Mouse (Mus musculus): ENCODE measurements around the gene Slc24a2.

Slc24a2 gene

DNA sequence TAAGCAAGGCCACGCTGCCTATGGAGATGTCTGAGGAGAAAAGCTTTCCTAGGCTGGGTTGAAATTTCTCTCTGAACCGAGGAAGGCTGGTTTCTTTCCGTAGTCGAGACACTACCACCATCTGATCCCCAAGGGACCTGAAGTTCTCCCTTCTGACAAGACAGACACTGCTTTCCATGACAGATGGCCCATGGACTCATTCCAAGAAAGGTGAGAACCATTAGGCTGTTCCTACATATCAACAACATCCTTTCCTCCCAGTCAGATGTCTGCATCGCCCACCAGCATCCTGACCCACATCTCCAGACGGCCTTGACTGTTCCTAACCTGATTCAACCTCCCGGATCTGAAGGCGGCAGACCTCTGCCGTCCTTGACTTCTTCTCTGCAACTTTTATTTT, 187.0 kb downstream of the Slc24a2 start:
- DNase-seq (ENCODE audit: low spot score in 2 of 2): no peak

DNA sequence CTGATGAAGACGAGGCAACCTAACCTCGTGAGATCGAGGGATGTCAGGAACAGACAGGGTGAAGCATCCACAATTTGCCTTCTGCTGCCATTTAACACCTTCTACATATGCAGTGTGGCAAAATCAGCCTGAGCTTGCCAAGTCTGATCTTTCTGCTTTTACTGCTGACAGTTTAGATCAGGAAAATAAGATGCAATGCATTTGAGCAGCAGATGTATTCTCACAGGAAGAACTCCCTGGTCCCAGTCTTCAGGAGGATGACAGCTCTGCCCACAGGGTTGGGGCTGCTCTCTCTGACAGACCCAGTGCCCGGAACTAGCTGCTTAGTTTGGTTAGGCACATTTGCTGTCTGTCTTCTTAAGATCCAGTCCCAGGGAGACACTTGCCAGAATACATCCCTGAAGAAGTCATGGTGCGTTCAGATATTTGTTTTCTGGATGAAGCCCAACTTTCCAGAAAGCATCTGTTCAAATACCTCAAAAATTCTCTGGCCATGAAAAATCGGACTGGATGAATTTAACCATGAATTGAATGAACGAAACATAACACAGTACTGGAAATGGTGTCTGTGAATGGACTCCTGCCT, 188.8 kb downstream of the Slc24a2 start:
- DNase-seq (ENCODE audit: low spot score in 2 of 2): no peak

GRCm38 (mm10) chr4:87037592-87037991, 192.7 kb downstream of the Slc24a2 start:
- DNase-seq (ENCODE audit: low spot score in 2 of 2): no peak

DNA sequence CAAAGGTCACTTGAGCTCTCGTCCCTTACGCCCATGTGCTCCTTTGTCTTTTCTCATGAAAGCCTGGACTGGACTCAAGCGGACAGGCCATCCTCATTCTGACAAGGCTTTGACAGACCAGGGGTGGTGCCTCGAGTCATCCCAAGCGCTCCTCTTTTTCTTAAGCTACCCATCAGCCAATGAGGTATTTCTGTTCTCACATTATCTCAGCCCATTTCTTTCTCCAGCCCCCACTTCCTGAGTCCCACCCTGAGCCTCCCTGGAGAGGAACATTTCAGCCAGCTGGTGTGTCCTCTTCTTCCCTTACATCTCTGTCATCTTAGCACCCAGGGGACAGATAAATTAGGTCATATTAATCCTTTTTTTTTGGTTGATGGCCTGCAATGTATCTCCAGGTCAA, 193.8 kb downstream of the Slc24a2 start:
- DNase-seq (ENCODE audit: low spot score in 2 of 2): no peak

DNA sequence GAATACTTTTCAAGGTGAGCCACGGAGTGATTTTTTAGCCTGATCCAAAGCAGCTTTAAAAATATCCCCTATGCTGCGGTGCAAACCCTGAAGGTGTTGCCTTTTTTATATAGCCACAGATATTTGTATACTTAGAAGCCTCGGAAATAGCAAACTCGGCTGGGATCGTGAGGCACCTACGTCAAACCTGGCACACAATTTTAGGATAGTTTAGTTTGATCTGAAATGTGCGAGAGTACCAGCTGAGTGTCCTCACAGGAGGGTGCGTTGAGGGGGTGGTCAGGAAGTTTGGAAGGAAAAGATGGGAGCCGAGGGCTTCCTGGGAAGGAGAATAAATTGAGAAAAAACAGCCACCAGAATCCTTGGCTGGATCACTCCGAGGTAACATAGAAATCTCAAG, 194.6 kb downstream of the Slc24a2 start:
- DNase-seq (ENCODE audit: low spot score in 2 of 2): no peak

DNA sequence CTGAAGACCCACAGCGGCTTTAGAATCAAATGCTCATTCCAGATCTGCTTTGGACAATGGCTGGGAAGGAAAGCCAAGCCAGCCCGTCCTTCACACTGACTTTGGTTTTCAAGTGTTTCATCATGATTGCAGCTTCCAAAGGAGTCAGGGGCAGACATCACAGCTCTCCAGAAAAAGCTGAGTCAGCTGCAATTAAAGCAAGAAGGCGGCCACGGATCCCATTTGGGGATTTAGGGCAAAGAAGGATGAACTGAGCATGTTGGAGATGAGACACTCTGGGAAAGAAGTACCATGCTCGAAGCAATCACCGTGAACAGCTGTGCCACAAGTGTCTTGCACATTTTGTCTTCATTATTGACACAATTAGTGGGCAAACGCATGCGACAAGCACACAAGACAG, 197.6 kb downstream of the Slc24a2 start:
- DNase-seq (ENCODE audit: low spot score in 2 of 2): no peak

DNA sequence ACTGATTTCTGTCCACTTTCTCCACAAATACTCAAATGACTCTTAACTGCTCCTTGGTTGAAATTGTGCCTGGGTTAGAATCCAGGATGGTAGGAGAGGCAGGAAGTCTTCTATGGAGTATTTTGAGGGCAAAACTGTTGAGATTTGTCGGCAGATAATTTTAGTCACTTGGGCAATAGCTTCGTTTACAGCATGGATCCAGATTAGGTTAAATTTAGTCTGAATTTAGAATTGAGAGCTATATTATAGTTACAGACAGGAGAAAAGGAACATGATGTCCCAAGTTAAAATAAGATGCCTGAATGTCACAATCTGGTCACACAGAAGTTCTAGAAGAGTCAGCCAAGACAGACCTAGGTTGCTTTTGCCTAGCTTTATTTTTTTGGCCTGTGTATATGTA, 199.2 kb downstream of the Slc24a2 start:
- DNase-seq (ENCODE audit: low spot score in 2 of 2): no peak

DNA sequence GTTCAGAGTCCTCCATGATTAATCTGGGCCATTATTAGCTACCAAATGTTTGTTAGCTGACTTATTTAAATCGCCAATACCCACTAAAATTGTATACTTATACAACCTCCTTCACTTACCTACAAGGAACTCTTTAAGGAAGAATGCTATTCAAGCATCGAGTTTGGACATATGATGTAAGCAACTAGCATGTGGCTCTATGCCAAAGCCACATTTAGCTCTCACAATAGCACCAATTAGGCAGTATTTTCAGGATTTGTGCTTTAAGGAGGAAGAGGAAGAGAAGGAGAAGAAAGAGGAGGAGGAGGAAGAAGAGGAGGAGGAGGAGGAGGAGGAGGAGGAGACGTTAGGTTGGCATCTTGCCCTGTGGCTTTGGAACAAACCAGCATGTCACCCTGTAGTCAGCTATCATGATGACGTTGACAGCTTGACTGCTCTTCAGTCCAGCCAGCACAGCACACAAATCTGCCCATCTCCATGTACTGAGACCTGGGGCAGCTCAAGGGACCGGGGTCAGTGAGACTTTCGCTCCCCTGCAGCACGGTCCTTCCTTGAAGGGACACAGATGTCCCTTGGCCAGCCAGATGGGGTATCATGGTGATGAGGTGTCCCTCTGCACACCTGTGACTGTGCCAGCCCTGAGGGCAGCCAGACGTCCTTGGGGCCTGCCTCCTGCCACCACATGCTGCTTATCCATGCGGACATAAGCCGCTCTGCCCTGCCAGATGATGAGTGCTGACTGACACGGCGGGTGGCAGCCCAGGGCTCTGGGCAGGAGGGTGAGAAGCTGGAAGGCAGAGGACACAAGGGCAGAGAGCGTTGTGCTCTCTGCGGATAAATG, 203.7 kb downstream of the Slc24a2 start:
- no peak for DNase-seq (ENCODE audit: low spot score in 2 of 2)

DNA sequence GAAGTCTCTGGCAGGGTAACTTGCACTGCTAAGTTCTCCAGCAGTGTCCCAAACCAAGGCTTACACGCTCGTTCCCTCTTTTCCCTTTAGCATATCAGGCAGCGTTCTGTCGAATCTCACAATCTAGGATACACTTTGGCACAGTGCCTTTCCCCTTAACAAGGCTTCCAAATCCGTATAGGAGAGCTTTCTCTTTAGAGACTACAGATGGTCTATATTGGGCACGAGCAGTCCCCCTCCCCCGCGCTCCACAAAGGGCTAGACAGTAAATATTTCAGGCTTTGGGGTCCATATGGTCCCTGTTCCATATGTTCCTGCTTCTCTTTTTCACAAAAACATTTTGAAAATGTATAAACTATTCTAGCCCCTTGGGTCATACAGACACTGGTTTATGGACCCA, 205.7 kb downstream of the Slc24a2 start:
- DNase-seq (ENCODE audit: low spot score in 2 of 2): no peak

- no peak for DNase-seq (ENCODE audit: low spot score in 2 of 2)
These were observed 208.7 kb downstream of the Slc24a2 start for GRCm38 (mm10) chr4:87021542-87021941.

DNA sequence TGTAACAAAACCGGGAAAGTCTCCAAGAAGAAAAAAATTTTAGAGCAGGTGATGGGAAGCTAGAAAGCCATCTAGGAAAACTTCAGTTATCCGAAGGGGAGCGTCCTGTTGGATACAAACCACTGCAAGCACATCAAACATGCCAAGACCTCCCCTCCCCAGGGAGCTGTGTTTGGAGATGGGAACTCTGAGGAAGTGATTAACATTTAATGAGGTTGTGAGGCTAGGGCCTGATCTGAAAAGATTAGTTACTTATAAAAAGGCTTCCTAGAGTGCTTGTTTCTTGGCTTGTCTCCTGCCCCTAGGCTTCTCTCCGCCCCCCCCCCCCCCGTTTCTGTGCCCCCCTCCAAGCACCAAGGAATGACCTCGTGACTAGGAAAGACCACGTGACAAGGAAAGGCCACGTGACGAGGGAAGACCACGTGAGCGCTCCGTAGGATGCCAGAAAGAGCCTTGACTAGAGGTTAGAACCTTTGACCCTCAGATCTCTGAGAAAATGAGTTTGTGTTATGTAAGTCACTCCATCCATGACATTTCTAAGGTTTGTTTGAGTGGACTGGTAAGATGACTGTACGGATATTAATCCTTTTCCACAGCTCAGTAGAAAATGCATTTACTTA, 210.7 kb downstream of the Slc24a2 start:
- DNase-seq (ENCODE audit: low spot score in 2 of 2): no peak

DNA sequence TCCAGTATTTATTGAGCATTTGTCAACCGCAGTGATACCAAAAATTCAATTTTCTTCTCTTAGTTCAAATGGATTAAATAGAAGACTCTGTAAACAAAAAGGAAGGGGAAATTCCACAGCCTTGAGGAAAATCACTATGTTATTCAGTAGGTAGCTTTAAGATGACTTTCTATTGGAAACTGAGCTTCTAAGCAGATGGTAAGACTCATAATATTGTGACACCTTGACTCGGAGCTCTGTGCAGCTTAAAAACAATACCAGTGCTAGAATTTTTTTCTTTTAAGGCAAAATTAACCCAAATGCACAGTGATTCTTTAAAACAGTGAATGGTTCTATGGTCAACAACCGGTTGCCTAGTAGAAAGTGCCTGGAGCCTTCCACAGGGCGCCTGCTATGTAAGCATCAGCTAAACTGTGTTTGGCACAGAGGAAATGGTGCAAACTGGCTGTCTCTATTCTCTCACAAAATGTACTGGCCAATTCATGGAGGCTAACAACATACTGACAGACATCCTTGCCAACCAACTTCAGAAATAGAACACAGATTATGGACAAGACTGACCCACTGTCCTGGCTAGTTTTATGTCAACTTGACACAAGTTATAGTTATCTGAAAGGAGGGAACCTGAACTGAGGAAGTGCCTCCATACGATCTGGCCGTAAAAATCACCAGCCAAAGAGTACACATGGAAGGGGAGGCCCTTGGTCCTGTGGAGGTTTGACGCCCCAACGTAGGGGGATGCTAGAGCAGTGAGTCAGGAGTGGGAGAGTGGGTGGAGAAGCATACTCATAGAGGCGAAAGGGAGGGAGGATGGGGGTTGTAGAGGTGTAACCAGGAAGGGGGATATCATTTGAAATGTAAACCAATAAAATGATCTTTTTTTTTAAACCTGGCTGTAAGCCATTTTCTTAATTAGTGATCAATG, 211.9 kb downstream of the Slc24a2 start:
- no peak for DNase-seq (ENCODE audit: low spot score in 2 of 2)

DNA sequence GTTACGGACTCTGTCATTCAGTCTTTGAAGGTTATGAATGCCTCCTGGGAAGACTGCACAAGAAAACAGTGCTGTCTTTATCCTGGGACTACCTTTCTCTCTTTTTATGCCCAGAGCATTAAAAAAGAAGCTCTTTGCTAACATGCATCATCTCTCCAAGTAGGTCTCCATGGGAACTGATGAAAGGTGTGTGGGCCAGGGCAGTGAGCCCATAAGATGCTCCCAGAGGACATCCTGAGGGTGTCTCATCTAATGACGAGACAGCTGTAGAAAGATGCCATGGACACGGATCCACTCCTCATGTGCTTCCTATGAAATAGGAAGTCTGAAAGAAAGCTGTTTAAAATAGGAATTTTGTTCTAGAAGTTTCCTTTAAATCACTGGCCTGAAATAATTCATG, 212.8 kb downstream of the Slc24a2 start:
- DNase-seq (ENCODE audit: low spot score in 2 of 2): no peak

GRCm38 (mm10) chr4:87015746-87016145, 214.5 kb downstream of the Slc24a2 start:
- no peak for DNase-seq (ENCODE audit: low spot score in 2 of 2)

GRCm38 (mm10) chr4:87013721-87014620, 216.3 kb downstream of the Slc24a2 start:
- no peak for DNase-seq (ENCODE audit: low spot score in 2 of 2)

DNA sequence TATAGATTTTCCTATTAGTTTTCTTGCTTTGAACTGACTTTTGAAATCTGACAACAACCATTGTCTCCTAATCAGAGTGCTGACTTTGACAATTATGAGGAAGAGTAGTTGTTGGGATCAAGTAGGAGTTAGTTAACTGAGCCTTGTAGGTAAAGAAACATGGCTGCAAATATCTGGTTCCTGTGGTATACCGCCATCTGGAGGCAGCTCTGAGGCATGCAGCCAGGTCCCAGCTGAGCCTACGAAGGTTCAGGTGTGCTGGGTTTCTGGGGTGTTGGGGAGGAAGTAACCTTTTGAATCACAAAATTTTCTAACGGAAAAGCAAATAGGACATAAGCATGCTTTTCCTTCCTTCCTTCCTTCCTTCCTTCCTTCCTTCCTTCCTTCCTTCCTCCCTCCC, 237.8 kb downstream of the Slc24a2 start:
- no peak for DNase-seq (ENCODE audit: low spot score in 2 of 2)

GRCm38 (mm10) chr4:86989301-86989700, 241.0 kb downstream of the Slc24a2 start:
- no peak for DNase-seq (ENCODE audit: low spot score in 2 of 2)

GRCm38 (mm10) chr4:86987846-86988245, 242.4 kb downstream of the Slc24a2 start:
- no peak for DNase-seq (ENCODE audit: low spot score in 2 of 2)

DNA sequence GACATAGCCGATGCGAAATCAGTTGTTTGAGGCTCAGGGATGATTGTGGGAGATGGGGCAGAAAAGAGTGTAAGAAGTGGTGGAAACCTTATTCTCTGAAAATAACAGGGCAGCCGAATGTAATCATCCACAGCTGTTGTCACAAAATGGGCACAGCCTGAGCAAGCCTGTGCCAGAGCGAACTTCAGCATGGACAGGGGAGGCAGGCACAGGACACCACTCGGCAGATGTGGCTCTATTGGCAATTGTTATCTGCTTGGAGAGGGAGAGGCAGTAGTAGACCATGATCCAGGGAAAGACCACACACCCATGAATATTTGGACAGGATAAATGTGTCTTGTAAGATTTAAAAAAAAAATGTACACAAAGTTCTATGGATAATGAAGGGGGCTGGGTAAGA, 253.0 kb downstream of the Slc24a2 start:
- no peak for DNase-seq (ENCODE audit: low spot score in 2 of 2)

DNA sequence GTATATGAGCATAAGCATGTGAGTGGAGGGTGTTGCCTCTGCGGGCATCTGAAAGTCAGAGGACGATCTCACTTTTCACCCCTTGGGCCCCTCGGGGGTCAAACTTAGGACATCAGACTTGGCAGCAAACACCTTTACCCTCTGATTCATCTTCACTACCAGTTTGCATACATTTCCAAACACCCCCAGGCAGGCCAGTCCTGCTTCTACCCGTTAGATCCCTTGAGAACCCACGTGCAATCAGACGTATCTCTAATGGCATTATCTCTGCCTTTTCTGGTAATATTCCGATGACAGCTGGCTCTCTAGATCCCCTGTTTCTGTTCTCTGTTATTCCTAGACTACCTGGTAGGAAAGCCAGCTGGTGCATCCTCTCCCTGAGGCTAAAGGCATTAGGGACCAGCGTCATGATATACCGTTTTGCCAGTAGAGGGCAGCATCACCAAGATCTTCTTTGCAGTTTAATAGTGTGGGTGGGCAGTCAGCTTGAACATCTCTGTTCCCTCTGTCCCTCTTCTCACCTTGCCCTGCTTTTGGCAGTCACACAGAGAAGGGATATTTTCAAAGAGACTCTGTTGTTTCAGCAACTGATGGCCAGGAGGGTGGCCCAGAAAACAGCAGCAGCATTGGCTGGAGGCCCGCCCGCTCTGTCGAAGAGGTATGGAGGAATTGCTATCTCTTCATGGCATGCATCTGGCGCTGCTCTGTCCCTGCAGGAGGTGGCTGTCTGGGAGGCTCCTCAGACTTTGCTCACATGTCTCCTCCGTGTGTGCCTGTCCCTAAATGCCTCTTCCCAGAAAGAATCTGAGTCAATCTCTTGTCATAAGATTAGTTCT, 272.5 kb downstream of the Slc24a2 start:
- no peak for DNase-seq (ENCODE audit: low spot score in 2 of 2)
